Mouse (Mus musculus) MEL (cell line): ENCODE data around the gene Dnah3. TPM values are rescaled to one million over a fixed set of nuclear protein-coding genes. Genes with fewer than 3 reads are reported as not detected.

ENCODE experiments used
- DNase-seq: peaks from one replicate; pipeline ENCODE4 v3.0.0; 2011; ENCODE audit warnings: low read depth, low spot score
- H3K27ac ChIP-seq: 2 replicates; pipeline ENCODE4 v1.5.1; 2012; ENCODE audit warnings: low read depth, mild to moderate bottlenecking, control low read depth, low read length, moderate library complexity; ENCODE audit not compliant: control insufficient read depth
- H3K27me3 ChIP-seq, 2 experiments: fragments of 150-350 bp in 1 of 2; sonication (generic) in 1 of 2; 2 replicates each; pipeline ENCODE4 v1.6.1; 2012; ENCODE audit warnings: low read length in 2 of 2, mild to moderate bottlenecking in 2 of 2, improper control_type of control experiment in 1 of 2, moderate library complexity in 1 of 2; ENCODE audit not compliant: insufficient read depth in 2 of 2, control insufficient read depth in 1 of 2
- H3K36me3 ChIP-seq, 2 experiments: 2 replicates each; pipeline ENCODE4 v1.6.1; 2012 to 2014; ENCODE audit warnings: low read length in 2 of 2, improper control_type of control experiment in 1 of 2, inconsistent platforms in 1 of 2, mild to moderate bottlenecking in 1 of 2; ENCODE audit not compliant: insufficient read depth in 2 of 2, control insufficient read depth in 1 of 2
- H3K4me1 ChIP-seq, 2 experiments: fragments of 150-350 bp in 1 of 2; sonication (generic) in 1 of 2; 2 replicates each; pipeline ENCODE4 v1.6.1; 2012; ENCODE audit warnings: low read length in 2 of 2, improper control_type of control experiment in 1 of 2, mild to moderate bottlenecking in 1 of 2; ENCODE audit not compliant: insufficient read depth in 2 of 2, control insufficient read depth in 1 of 2
- H3K4me3 ChIP-seq, 2 experiments: fragments of 150-350 bp in 1 of 2; sonication (generic) in 1 of 2; 2 replicates each; pipeline ENCODE4 v1.5.1; 2012; ENCODE audit warnings: low read depth in 2 of 2, low read length in 2 of 2, mild to moderate bottlenecking in 2 of 2, moderate library complexity in 2 of 2, control low read depth in 1 of 2, improper control_type of control experiment in 1 of 2; ENCODE audit not compliant: control insufficient read depth in 1 of 2, insufficient read depth in 1 of 2
- H3K79me2 ChIP-seq: 2 replicates; pipeline ENCODE4 v1.6.1; 2012; ENCODE audit warnings: mild to moderate bottlenecking, low read length, moderate library complexity; ENCODE audit not compliant: control insufficient read depth, poor library complexity, insufficient read depth
- H3K9ac ChIP-seq: 2 replicates; pipeline ENCODE4 v1.6.1; 2012; ENCODE audit warnings: low read depth, mild to moderate bottlenecking, control low read depth, low read length, moderate library complexity; ENCODE audit not compliant: control insufficient read depth, poor library complexity, severe bottlenecking
- H3K9me3 ChIP-seq: fragments of 150-350 bp; sonication (generic); replicated peaks from 2 replicates; pipeline ENCODE4 v1.6.1; 2012; ENCODE audit warnings: mild to moderate bottlenecking, low read length, improper control_type of control experiment, moderate library complexity; ENCODE audit not compliant: insufficient read depth
- CHD1 ChIP-seq: IDR thresholded peaks from 2 replicates; pipeline ENCODE4 v1.6.1; 2012; ENCODE audit warnings: low read depth, mild to moderate bottlenecking, inconsistent platforms, low read length, improper control_type of control experiment
- CTCF ChIP-seq, 3 experiments: IDR thresholded peaks in 2 of 3; conservative IDR thresholded peaks in 1 of 3; 2 replicates each; pipeline ENCODE4 v1.5.1; 2011 to 2012; ENCODE audit warnings: low read length in 3 of 3, low read depth in 2 of 3, mild to moderate bottlenecking in 2 of 3, improper control_type of control experiment in 1 of 3, inconsistent platforms in 1 of 3, mixed read lengths in 1 of 3, moderate library complexity in 1 of 3; ENCODE audit not compliant: control insufficient read depth in 1 of 3, insufficient read depth in 1 of 3, poor library complexity in 1 of 3, severe bottlenecking in 1 of 3
- GABPA ChIP-seq: IDR thresholded peaks from 2 replicates; pipeline ENCODE4 v1.6.1; 2012; ENCODE audit warnings: low read depth, mild to moderate bottlenecking, inconsistent platforms, low read length, improper control_type of control experiment, moderate library complexity
- HCFC1 ChIP-seq: IDR thresholded peaks from 2 replicates; pipeline ENCODE4 v1.6.1; 2012; ENCODE audit warnings: low read depth, mild to moderate bottlenecking, inconsistent platforms, low read length, improper control_type of control experiment, moderate library complexity
- KAT2A ChIP-seq: conservative IDR thresholded peaks from 2 replicates; pipeline ENCODE4 v1.6.1; 2012; ENCODE audit warnings: low read depth, low read length, improper control_type of control experiment, inconsistent platforms
- MAFK ChIP-seq: IDR thresholded peaks from 2 replicates; pipeline ENCODE4 v1.6.1; 2011; ENCODE audit warnings: low read depth, mild to moderate bottlenecking, low read length, improper control_type of control experiment, borderline replicate concordance
- MAX ChIP-seq: IDR thresholded peaks from 2 replicates; pipeline ENCODE4 v1.6.1; 2011; ENCODE audit warnings: low read length, improper control_type of control experiment
- MAZ ChIP-seq: IDR thresholded peaks from 2 replicates; pipeline ENCODE4 v1.6.1; 2012; ENCODE audit warnings: low read depth, mild to moderate bottlenecking, inconsistent platforms, low read length, improper control_type of control experiment
- MXI1 ChIP-seq: IDR thresholded peaks from 2 replicates; pipeline ENCODE4 v1.6.1; 2011; ENCODE audit warnings: mild to moderate bottlenecking, low read depth, low read length, improper control_type of control experiment
- MYB ChIP-seq: IDR thresholded peaks from 2 replicates; pipeline ENCODE4 v1.6.1; 2011; ENCODE audit warnings: mild to moderate bottlenecking, low read depth, low read length, improper control_type of control experiment
- MYC ChIP-seq: IDR thresholded peaks from 2 replicates; pipeline ENCODE4 v1.6.1; 2011; ENCODE audit warnings: low read depth, mild to moderate bottlenecking, low read length, improper control_type of control experiment, moderate library complexity
- NELFE ChIP-seq: IDR thresholded peaks from 2 replicates; pipeline ENCODE4 v1.6.1; 2011; ENCODE audit warnings: low read depth, low read length, improper control_type of control experiment
- POLR2AphosphoS2 ChIP-seq: IDR thresholded peaks from 2 replicates; pipeline ENCODE4 v1.6.1; 2011; ENCODE audit warnings: low read length, improper control_type of control experiment
- SIN3A ChIP-seq: IDR thresholded peaks from 2 replicates; pipeline ENCODE4 v1.6.1; 2012; ENCODE audit warnings: low read length, improper control_type of control experiment, inconsistent platforms
- SMC3 ChIP-seq: IDR thresholded peaks from 2 replicates; pipeline ENCODE4 v1.6.1; 2011; ENCODE audit warnings: low read depth, low read length, improper control_type of control experiment
- TAL1 ChIP-seq: IDR thresholded peaks from 2 replicates; pipeline ENCODE4 v1.6.1; 2012; ENCODE audit warnings: mild to moderate bottlenecking, inconsistent platforms, low read length, moderate library complexity, mixed read lengths
- TBP ChIP-seq: IDR thresholded peaks from 2 replicates; pipeline ENCODE4 v1.8.0; 2011; ENCODE audit warnings: low read depth, low read length, improper control_type of control experiment
- TCF12 ChIP-seq: IDR thresholded peaks from 2 replicates; pipeline ENCODE4 v1.6.1; 2014; ENCODE audit warnings: low read depth, mild to moderate bottlenecking, inconsistent platforms, low read length, improper control_type of control experiment, moderate library complexity
- UBTF ChIP-seq: IDR thresholded peaks from 2 replicates; pipeline ENCODE4 v1.6.1; 2012; ENCODE audit warnings: low read depth, mild to moderate bottlenecking, inconsistent platforms, low read length, improper control_type of control experiment, moderate library complexity, borderline replicate concordance; ENCODE audit not compliant: insufficient read depth
- USF1 ChIP-seq: IDR thresholded peaks from 2 replicates; pipeline ENCODE4 v1.6.1; 2014; ENCODE audit warnings: low read depth, mild to moderate bottlenecking, inconsistent platforms, low read length, improper control_type of control experiment, moderate library complexity
- ZNF384 ChIP-seq: IDR thresholded peaks from 2 replicates; pipeline ENCODE4 v1.6.1; 2012; ENCODE audit warnings: low read depth, mild to moderate bottlenecking, inconsistent platforms, low read length, improper control_type of control experiment
- polyA plus RNA-seq, 2 experiments: library from polyadenylated mRNA; stranded (reverse) in 1 of 2; unstranded in 1 of 2; fragments of >175 nt in 1 of 2; fragments of >200 nt in 1 of 2; gene quantifications; 2 replicates each; pipeline versions ENCODE4 v1.2.1 to v1.2.4; 2012; ENCODE audit warnings: low replicate concordance in 2 of 2, low read depth in 1 of 2; ENCODE audit not compliant: insufficient read length in 2 of 2, insufficient read depth in 1 of 2, missing spikeins in 1 of 2
- total RNA-seq: library from RNA; depleted of rRNA; stranded (reverse); fragments of 300-350 nt; gene quantifications from 2 replicates; pipeline ENCODE4 v1.2.3, GENCODE M21; 2012

The Dnah3 gene
- total and polyA plus RNA-seq, 3 experiments, result not detected

DNA sequence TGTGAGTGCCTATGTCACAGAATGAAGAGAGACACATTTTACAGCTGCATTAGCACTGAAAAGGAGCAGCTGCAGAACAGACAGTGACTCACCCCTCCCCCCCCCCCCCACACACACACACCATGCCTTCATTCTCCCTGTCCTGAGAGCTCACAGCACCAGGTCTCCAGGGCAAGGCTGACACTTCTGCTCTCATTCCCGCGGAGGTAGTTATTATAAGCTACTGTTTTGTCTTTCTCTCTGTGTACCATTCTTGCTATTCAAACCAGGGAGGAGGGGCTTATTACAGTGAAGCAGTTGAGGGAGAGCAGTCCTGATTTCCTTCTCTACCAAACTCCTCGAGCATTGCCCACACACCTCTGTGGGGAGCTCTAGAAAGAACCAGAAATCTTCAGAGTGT is 25.9 kb downstream of the Dnah3 start:
- H3K9me3 ChIP-seq, result no peaks in the 10 kb centered on the region
- H3K4me3 ChIP-seq, result no peak overlapping the region
- H3K4me1 ChIP-seq, result no peaks in the 10 kb centered on the region
- H3K79me2 ChIP-seq, result no peaks in the 10 kb centered on the region
- no peaks in the 10 kb centered on the region for H3K27me3 ChIP-seq
- DNase-seq, result no peak
- TF ChIP-seq MAZ (no peak), TBP (no peak), CHD1 (no peak), MAFK (no peak), SMC3 (no peak)
- H3K36me3 ChIP-seq, result no peaks in the 10 kb centered on the region
- H3K27ac ChIP-seq, result no peak overlapping the region
- H3K9ac ChIP-seq, result no peak overlapping the region

DNA sequence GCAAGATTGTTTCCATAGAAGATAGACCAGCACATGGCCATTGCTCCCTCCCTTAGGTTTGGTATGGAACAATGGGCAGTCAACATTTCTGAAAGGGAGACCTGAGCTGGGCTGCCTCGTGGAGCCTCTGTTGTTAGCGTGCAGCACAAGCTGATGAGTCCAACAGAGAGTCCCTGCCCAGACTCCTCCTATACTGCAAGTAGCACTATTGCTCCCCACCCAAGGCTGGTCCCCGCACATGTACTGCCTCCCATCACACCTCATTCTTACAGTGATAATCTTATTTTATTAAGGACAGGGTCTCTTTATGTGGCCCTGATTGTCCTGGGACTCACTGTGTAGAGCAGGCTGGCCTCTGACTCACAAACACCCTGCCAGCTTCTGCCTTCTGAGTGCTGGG is 27.0 kb downstream of the Dnah3 start:
- H3K79me2 ChIP-seq, result no peaks in the 10 kb centered on the region
- H3K9me3 ChIP-seq, result no peaks in the 10 kb centered on the region
- no peaks in the 10 kb centered on the region for H3K27me3 ChIP-seq
- no peaks in the 10 kb centered on the region for H3K4me1 ChIP-seq
- H3K9ac ChIP-seq, result no peak overlapping the region
- DNase-seq, result no peak
- no peak for TF ChIP-seq MYC
- TF ChIP-seq HCFC1, result no peak
- TF ChIP-seq MAX, result no peak
- no peak for TF ChIP-seq NELFE
- TF ChIP-seq MYB, result no peak
- TF ChIP-seq TAL1, result no peak
- TF ChIP-seq ZNF384, result no peak
- no peak for TF ChIP-seq MXI1
- no peak for TF ChIP-seq POLR2AphosphoS2
- TF ChIP-seq SMC3, result no peak
- no peak for TF ChIP-seq MAZ
- TF ChIP-seq SIN3A, result no peak
- TF ChIP-seq GABPA, result no peak
- TF ChIP-seq UBTF, result no peak
- no peak for TF ChIP-seq KAT2A
- no peak for TF ChIP-seq CTCF (IDR thresholded peaks at IDR 0.05 in 2 of 3, conservative IDR thresholded peaks at IDR 0.05 in 1 of 3; ENCODE audit: control insufficient read depth in 1 of 3, insufficient read depth in 1 of 3, low read depth in 2 of 3, low read length in 3 of 3, poor library complexity in 1 of 3, severe bottlenecking in 1 of 3)
- TF ChIP-seq TCF12, result no peak
- no peak for TF ChIP-seq USF1
- TF ChIP-seq, all 39 proteins: peak for 0
- H3K36me3 ChIP-seq, result no peaks in the 10 kb centered on the region
- H3K27ac ChIP-seq, result no peak overlapping the region
- H3K4me3 ChIP-seq, result no peak overlapping the region
